9 mouse cellular contexts compared by ENCODE assay signal in the genomic region with DNA sequence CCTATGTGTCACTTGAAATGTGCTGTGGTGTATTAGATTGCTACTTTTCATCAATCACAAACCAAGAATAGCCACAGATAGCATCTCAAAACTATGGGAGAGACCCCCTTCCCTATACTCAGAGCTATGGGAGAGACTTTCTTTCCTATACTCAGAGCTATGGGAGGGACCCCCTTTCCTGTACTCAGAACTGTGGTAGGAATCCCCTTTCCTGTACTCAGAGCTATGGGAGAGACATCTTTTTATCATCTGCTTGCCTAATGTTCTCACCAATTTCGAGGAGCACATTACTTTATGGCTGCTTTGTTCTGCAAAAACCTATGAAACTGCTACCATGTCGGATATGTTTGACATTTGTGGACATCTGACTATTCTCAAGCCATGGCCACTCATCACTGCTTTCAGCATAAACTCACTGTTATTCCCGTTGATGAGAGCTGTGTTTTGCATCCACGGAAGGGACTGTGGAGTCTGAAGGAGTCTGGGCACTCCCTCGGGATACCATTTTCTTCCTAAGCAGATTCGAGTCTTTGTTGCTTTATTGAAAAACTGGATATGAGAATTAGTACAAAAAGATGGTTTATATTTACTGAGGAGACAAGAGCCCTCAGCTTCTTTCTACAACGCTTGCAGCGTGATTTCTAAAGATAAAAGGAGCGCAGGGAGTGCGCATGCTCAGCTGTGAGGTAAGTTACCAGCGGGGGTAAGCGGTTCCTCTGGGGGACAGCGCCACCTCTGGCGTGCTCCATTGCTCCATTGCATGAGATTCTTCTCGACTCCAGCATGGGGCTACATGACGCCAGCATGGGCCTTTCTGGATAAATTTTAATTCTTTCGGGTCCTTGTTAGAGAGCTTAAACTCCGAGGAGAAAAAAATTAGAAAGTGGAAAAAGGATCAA. TPM values are rescaled to one million over a fixed set of nuclear protein-coding genes. Genes with fewer than 3 reads are reported as not detected.
DNase-seq lines count a peak whose midpoint lies in the region; ATAC-seq and TF ChIP-seq lines count a peak whose summit lies in the region.
"Had no signal": no experiment of that assay in that cellular context is flagged by ENCODE, and none has a peak within 500 bp of the region (broad histone marks: within the 10 kb centered on the region; RNA-seq: fewer than 3 reads in every experiment).

No protein-coding gene starts in this region.

- TF ChIP-seq CTCF in stomach, postnatal 0 days (IDR thresholded peaks at IDR 0.05; ENCODE audit: low read depth) = peak; percentile 84

- H3K4me2 ChIP-seq in forebrain, embryonic 11.5 days (ENCODE audit: low read depth, low read length, severe bottlenecking) = peak overlapping the region; percentile 43
- peak overlapping the region; percentile 62 for H3K4me2 ChIP-seq in heart, embryonic 16.5 days (ENCODE audit: low read depth, low read length)
- peak overlapping the region; percentile 27 for H3K4me2 ChIP-seq in liver, embryonic 15.5 days
- H3K4me2 ChIP-seq in neural tube, embryonic 13.5 days = peak overlapping the region; percentile 55
- H3K4me2 ChIP-seq in stomach, postnatal 0 days (replicated peaks; ENCODE audit: low read depth) = peak overlapping the region; percentile 26

- no peak overlapping the region for H3K27ac ChIP-seq in forebrain, embryonic 11.5 days (ENCODE audit: low read depth, low read length)
- no peak overlapping the region for H3K27ac ChIP-seq in heart, embryonic 16.5 days (ENCODE audit: low read length)
- H3K27ac ChIP-seq in liver, embryonic 15.5 days (replicated peaks) = no peak overlapping the region
- H3K27ac ChIP-seq in neural tube, embryonic 13.5 days (replicated peaks) = peak overlapping the region; percentile 61
- no peak overlapping the region for H3K27ac ChIP-seq in stomach, postnatal 0 days (replicated peaks)

- no peak for ATAC-seq in forebrain, embryonic 11.5 days (replicated peaks; ENCODE audit: low FRiP score)
- peak; percentile 75 for ATAC-seq in heart, embryonic 16.5 days (replicated peaks; ENCODE audit: extremely low read depth, insufficient read depth, low FRiP score)
- no peak for ATAC-seq in liver, embryonic 15.5 days (ENCODE audit: insufficient read depth)
- peak; percentile 88 for ATAC-seq in neural tube, embryonic 13.5 days (ENCODE audit: low read depth)
- peak; percentile 61; the same call in 1 of the 2 replicates for ATAC-seq in stomach, postnatal 0 days (ENCODE audit: low FRiP score, low TSS enrichment)
- ATAC-seq: Patski had no signal

- TF ChIP-seq EP300 in stomach, postnatal 0 days (optimal IDR thresholded peaks at IDR 0.05) = no peak

- H3K36me3 ChIP-seq in forebrain, embryonic 11.5 days (ENCODE audit: control insufficient read depth, insufficient read depth, low read length) = no peaks in the 10 kb centered on the region
- no peaks in the 10 kb centered on the region for H3K36me3 ChIP-seq in heart, embryonic 16.5 days (ENCODE audit: control insufficient read depth, insufficient read depth)
- no peaks in the 10 kb centered on the region for H3K36me3 ChIP-seq in liver, embryonic 15.5 days (replicated peaks)
- H3K36me3 ChIP-seq in neural tube, embryonic 13.5 days = no peaks in the 10 kb centered on the region
- H3K36me3 ChIP-seq in stomach, postnatal 0 days (ENCODE audit: control insufficient read depth, insufficient read depth, low read length) = no peaks in the 10 kb centered on the region

- peak; percentile 95 for DNase-seq in CD4-positive, CD25-positive, alpha-beta regulatory T cell, adult 2 months (ENCODE audit: low read depth, low spot score)
- DNase-seq in c-Kit-negative CD71-positive TER-119-positive erythroid progenitor cells, embryonic 14.5 days (ENCODE audit: low read depth, low spot score) = peak; percentile 11
- DNase-seq in forebrain, embryonic 11.5 days (ENCODE audit: low spot score) = peak; percentile 85
- DNase-seq in kidney, postnatal 25 days = peak; percentile 81 to 87
- DNase-seq in stomach, postnatal 0 days (ENCODE audit: low spot score) = peak; percentile 85

- H3K4me3 ChIP-seq in forebrain, embryonic 11.5 days (ENCODE audit: low read depth, low read length) = peak overlapping the region; percentile 19
- peak overlapping the region; percentile 44 for H3K4me3 ChIP-seq in heart, embryonic 16.5 days (ENCODE audit: low read length)
- peak overlapping the region; percentile 5; the same call in 1 of the 2 replicates for H3K4me3 ChIP-seq in liver, embryonic 15.5 days (replicated peaks)
- peak overlapping the region; percentile 33 for H3K4me3 ChIP-seq in neural tube, embryonic 13.5 days
- peak overlapping the region; percentile 17; the same call in 1 of the 2 replicates for H3K4me3 ChIP-seq in stomach, postnatal 0 days (ENCODE audit: low read depth, low read length)

- 29% methylated on average over 18 of the region's 18 CpGs for WGBS in forebrain, embryonic 11.5 days
- WGBS in heart, embryonic 16.5 days = 19% methylated on average over 18 of the region's 18 CpGs
- WGBS in liver, embryonic 15.5 days (ENCODE audit: insufficient replicate concordance) = 18% methylated on average over 18 of the region's 18 CpGs
- 27% methylated on average over 18 of the region's 18 CpGs for WGBS in neural tube, embryonic 13.5 days
- WGBS in stomach, postnatal 0 days = 26% methylated on average over 18 of the region's 18 CpGs

- no peaks in the 10 kb centered on the region; the same call in 1 of the 2 replicates for H3K4me1 ChIP-seq in forebrain, embryonic 11.5 days (replicated peaks; ENCODE audit: control insufficient read depth, insufficient read depth, low read length)
- no peaks in the 10 kb centered on the region; the same call in 1 of the 2 replicates for H3K4me1 ChIP-seq in heart, embryonic 16.5 days (ENCODE audit: control insufficient read depth, insufficient read depth, low read length)
- peaks cover 6% of the 10 kb centered on the region; the same call in 1 of the 2 replicates for H3K4me1 ChIP-seq in liver, embryonic 15.5 days (replicated peaks)
- peaks cover 5% of the 10 kb centered on the region for H3K4me1 ChIP-seq in neural tube, embryonic 13.5 days (replicated peaks)
- H3K4me1 ChIP-seq in stomach, postnatal 0 days (replicated peaks; ENCODE audit: control insufficient read depth, insufficient read depth) = no peaks in the 10 kb centered on the region

- H3K27me3 ChIP-seq in forebrain, embryonic 11.5 days (ENCODE audit: control insufficient read depth, insufficient read depth, low read length) = no peaks in the 10 kb centered on the region
- no peaks in the 10 kb centered on the region for H3K27me3 ChIP-seq in heart, embryonic 16.5 days (ENCODE audit: control insufficient read depth, insufficient read depth, low read length)
- H3K27me3 ChIP-seq in liver, embryonic 15.5 days = no peaks in the 10 kb centered on the region
- H3K27me3 ChIP-seq in neural tube, embryonic 13.5 days = no peaks in the 10 kb centered on the region
- H3K27me3 ChIP-seq in stomach, postnatal 0 days (ENCODE audit: control insufficient read depth, insufficient read depth, low read length) = no peaks in the 10 kb centered on the region
- H3K27me3 ChIP-seq: Patski had no signal

- H3K9ac ChIP-seq in forebrain, embryonic 11.5 days (ENCODE audit: low read length) = peak overlapping the region; percentile 39; the same call in 1 of the 2 replicates
- H3K9ac ChIP-seq in heart, embryonic 16.5 days (ENCODE audit: low read length) = peak overlapping the region; percentile 52
- no peak overlapping the region for H3K9ac ChIP-seq in liver, embryonic 15.5 days
- peak overlapping the region; percentile 61 for H3K9ac ChIP-seq in neural tube, embryonic 13.5 days
- H3K9ac ChIP-seq in stomach, postnatal 0 days (ENCODE audit: low read length) = no peak overlapping the region

- H3K9me3 ChIP-seq in forebrain, embryonic 11.5 days (ENCODE audit: control insufficient read depth, low read length) = no peaks in the 10 kb centered on the region
- H3K9me3 ChIP-seq in heart, embryonic 16.5 days (replicated peaks; ENCODE audit: control insufficient read depth, low read length) = no peaks in the 10 kb centered on the region
- H3K9me3 ChIP-seq in liver, embryonic 15.5 days (replicated peaks) = no peaks in the 10 kb centered on the region
- H3K9me3 ChIP-seq in neural tube, embryonic 13.5 days = no peaks in the 10 kb centered on the region
- H3K9me3 ChIP-seq in stomach, postnatal 0 days (ENCODE audit: control insufficient read depth, low read length) = no peaks in the 10 kb centered on the region

RNA-seq across cellular contexts. Expression of a gene that starts 14.7 kb away (rescaled TPM):
- 40.1 and 41.4 TPM in 2 replicates for polyA plus RNA-seq in forebrain, embryonic 11.5 days (2014; fragmentation: Nextera tagmentation; extraction: Ambion mirVana)
- 13.5 and 17.2 TPM in 2 replicates for polyA plus RNA-seq in heart, embryonic 16.5 days (2015; fragmentation: Nextera tagmentation; extraction: Ambion mirVana)
- polyA plus RNA-seq in liver, embryonic 15.5 days (2015; fragmentation: Nextera tagmentation; extraction: Ambion mirVana) = 7.7 and 8.0 TPM in 2 replicates
- polyA plus RNA-seq in neural tube, embryonic 13.5 days (2015; fragmentation: Nextera tagmentation; extraction: Ambion mirVana) = 49.4 and 54.8 TPM in 2 replicates
- polyA plus RNA-seq in stomach, postnatal 0 days (2015; fragmentation: Nextera tagmentation; extraction: Ambion mirVana) = 16.9 and 17.4 TPM in 2 replicates

RNA-seq across cellular contexts. Expression of a gene that starts 38.8 kb away (rescaled TPM):
- 645 and 735 TPM in 2 replicates for polyA plus RNA-seq in forebrain, embryonic 11.5 days (2014; fragmentation: Nextera tagmentation; extraction: Ambion mirVana)
- polyA plus RNA-seq in heart, embryonic 16.5 days (2015; fragmentation: Nextera tagmentation; extraction: Ambion mirVana) = 274 and 321 TPM in 2 replicates
- 161 and 199 TPM in 2 replicates for polyA plus RNA-seq in liver, embryonic 15.5 days (2015; fragmentation: Nextera tagmentation; extraction: Ambion mirVana)
- polyA plus RNA-seq in neural tube, embryonic 13.5 days (2015; fragmentation: Nextera tagmentation; extraction: Ambion mirVana) = 489 and 502 TPM in 2 replicates
- polyA plus RNA-seq in stomach, postnatal 0 days (2015; fragmentation: Nextera tagmentation; extraction: Ambion mirVana) = 209 and 224 TPM in 2 replicates

RNA-seq across cellular contexts. Expression of a gene that starts 39.3 kb away (rescaled TPM):
- polyA plus RNA-seq in forebrain, embryonic 11.5 days (2014; fragmentation: Nextera tagmentation; extraction: Ambion mirVana) = 1,728 and 1,808 TPM in 2 replicates
- polyA plus RNA-seq in heart, embryonic 16.5 days (2015; fragmentation: Nextera tagmentation; extraction: Ambion mirVana) = 1,190 and 1,295 TPM in 2 replicates
- 752 and 787 TPM in 2 replicates for polyA plus RNA-seq in liver, embryonic 15.5 days (2015; fragmentation: Nextera tagmentation; extraction: Ambion mirVana)
- 1,536 and 1,756 TPM in 2 replicates for polyA plus RNA-seq in neural tube, embryonic 13.5 days (2015; fragmentation: Nextera tagmentation; extraction: Ambion mirVana)
- polyA plus RNA-seq in stomach, postnatal 0 days (2015; fragmentation: Nextera tagmentation; extraction: Ambion mirVana) = 525 and 543 TPM in 2 replicates

Comparison
In these comparisons a context has a peak if more than half of its experiments do, and no peak if none do; other contexts are left out.
1. DNase-seq: peak in every context shown above with its lines; median percentile 95 in CD4-positive, CD25-positive, alpha-beta regulatory T cell, adult 2 months; 85 in forebrain, embryonic 11.5 days; 85 in stomach, postnatal 0 days; 84 in kidney, postnatal 25 days; 11 in c-Kit-negative CD71-positive TER-119-positive erythroid progenitor cells, embryonic 14.5 days.
2. ATAC-seq: peak in heart, embryonic 16.5 days (single experiment), neural tube, embryonic 13.5 days (single experiment) and stomach, postnatal 0 days (single experiment); none in forebrain, embryonic 11.5 days (single experiment) and liver, embryonic 15.5 days (single experiment).
3. H3K9ac ChIP-seq: peak in forebrain, embryonic 11.5 days (single experiment), heart, embryonic 16.5 days (single experiment) and neural tube, embryonic 13.5 days (single experiment); none in liver, embryonic 15.5 days (single experiment) and stomach, postnatal 0 days (single experiment).
4. Peak in every context shown above with its lines, with median percentiles within 50 percentile points of each other: H3K4me2 ChIP-seq and H3K4me3 ChIP-seq.